Mouse (Mus musculus): Measurements from ENCODE around the gene Tmsb15l.

- TF ChIP-seq POLR2A (IDR thresholded peaks at IDR 0.05; ENCODE audit: borderline replicate concordance, insufficient read depth, low read length) (no peak), CTCF (IDR thresholded peaks at IDR 0.05; ENCODE audit: borderline replicate concordance, insufficient read depth, low read depth, low read length) (no peak)
Observed at GRCm38 (mm10) chrX:136991274-136991673, 14.6 kb upstream of the Tmsb15l start.
